Mouse (Mus musculus): Measurements from ENCODE around the gene Pde8a.
A peak's percentile ranks its signal among the peaks of the same experiment; 100 is the strongest.

The Pde8a gene

GRCm38 (mm10) chr7:81209979-81210685 is 3.3 kb upstream of the Pde8a start:
- no peak for DNase-seq (ENCODE audit: extremely low spot score, low spot score)

- peak; percentile 41 for DNase-seq (ENCODE audit: extremely low spot score, low spot score)
These were observed 1.6 kb upstream of the Pde8a start for GRCm38 (mm10) chr7:81211760-81212159.

GRCm38 (mm10) chr7:81212261-81212681 is 1.1 kb upstream of the Pde8a start:
- DNase-seq (ENCODE audit: extremely low spot score, low spot score): peak; percentile 79

- peak; percentile 94 for DNase-seq (ENCODE audit: extremely low spot score, low spot score)
These were observed 574 bp upstream of the Pde8a start for GRCm38 (mm10) chr7:81212697-81213346.

GRCm38 (mm10) chr7:81214153-81214907 is 934 bp downstream of the Pde8a start:
- no peak for DNase-seq (ENCODE audit: extremely low spot score, low spot score)

- DNase-seq (ENCODE audit: extremely low spot score, low spot score): no peak
These were observed 2.6 kb downstream of the Pde8a start for GRCm38 (mm10) chr7:81215950-81216349.

- DNase-seq (ENCODE audit: extremely low spot score, low spot score): no peak
These were observed 5.9 kb downstream of the Pde8a start for GRCm38 (mm10) chr7:81219321-81219720.

GRCm38 (mm10) chr7:81220381-81220780 is 7.0 kb downstream of the Pde8a start:
- DNase-seq (ENCODE audit: extremely low spot score, low spot score): no peak

GRCm38 (mm10) chr7:81224260-81224659 is 10.9 kb downstream of the Pde8a start:
- DNase-seq (ENCODE audit: extremely low spot score, low spot score): no peak

- DNase-seq (ENCODE audit: extremely low spot score, low spot score): no peak
These were observed 16.8 kb downstream of the Pde8a start for GRCm38 (mm10) chr7:81230091-81230792.

- no peak for DNase-seq (ENCODE audit: extremely low spot score, low spot score)
These were observed 19.3 kb downstream of the Pde8a start for GRCm38 (mm10) chr7:81232674-81233073.

- DNase-seq (ENCODE audit: extremely low spot score, low spot score): no peak
These were observed 21.7 kb downstream of the Pde8a start for GRCm38 (mm10) chr7:81235117-81235516.

- no peak for DNase-seq (ENCODE audit: extremely low spot score, low spot score)
These were observed 22.3 kb downstream of the Pde8a start for GRCm38 (mm10) chr7:81235600-81236223.

GRCm38 (mm10) chr7:81243361-81243760 is 30.0 kb downstream of the Pde8a start:
- no peak for DNase-seq (ENCODE audit: extremely low spot score, low spot score)

- no peak for DNase-seq (ENCODE audit: extremely low spot score, low spot score)
These were observed 36.5 kb downstream of the Pde8a start for GRCm38 (mm10) chr7:81249854-81250279.

- DNase-seq (ENCODE audit: extremely low spot score, low spot score): no peak
These were observed 37.2 kb downstream of the Pde8a start for GRCm38 (mm10) chr7:81250601-81251000.

GRCm38 (mm10) chr7:81251521-81251920 is 38.1 kb downstream of the Pde8a start:
- DNase-seq (ENCODE audit: extremely low spot score, low spot score): no peak

- no peak for DNase-seq (ENCODE audit: extremely low spot score, low spot score)
These were observed 39.9 kb downstream of the Pde8a start for GRCm38 (mm10) chr7:81253317-81253716.

- DNase-seq (ENCODE audit: extremely low spot score, low spot score): no peak
These were observed 41.2 kb downstream of the Pde8a start for GRCm38 (mm10) chr7:81254579-81254978.

GRCm38 (mm10) chr7:81255456-81255855 is 42.1 kb downstream of the Pde8a start:
- DNase-seq (ENCODE audit: extremely low spot score, low spot score): no peak

- DNase-seq (ENCODE audit: extremely low spot score, low spot score): no peak
These were observed 43.4 kb downstream of the Pde8a start for GRCm38 (mm10) chr7:81256773-81257172.

All from neural tube, embryonic 10.5 days (tissue).